Mouse (Mus musculus): ENCODE results near the gene Traf3ip2. TPM values are rescaled to one million over a fixed set of nuclear protein-coding genes. Genes with fewer than 3 reads are reported as not detected.

The Traf3ip2 gene
- 8.3 and 10.1 TPM in 2 replicates for polyA plus RNA-seq (2014; fragmentation: Nextera tagmentation; extraction: Ambion mirVana)

DNA sequence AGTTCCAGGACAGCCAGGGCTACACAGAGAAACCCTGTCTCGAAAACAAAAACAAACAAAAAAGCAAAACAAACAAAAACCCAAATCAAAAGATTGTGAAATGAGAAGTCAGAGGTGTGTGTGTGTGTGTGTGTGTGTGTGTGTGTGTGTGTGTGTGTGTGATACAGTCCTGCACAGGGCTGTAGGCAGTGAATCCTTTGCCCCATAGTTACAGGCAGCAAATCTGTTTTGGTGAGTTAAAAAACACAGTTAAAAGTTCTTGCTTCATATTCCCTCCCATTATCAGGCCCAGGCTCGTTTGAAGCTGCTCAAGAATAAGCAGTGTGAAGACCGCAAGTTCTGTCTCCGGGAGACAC, at the start of gene Traf3ip2:
Traf3ip2 (plus strand) TSS at position 302 of the 356 bp plus-strand sequence.
- Histone ChIP-seq H3K9me3 (ENCODE audit: control insufficient read depth, low read length) (no peaks in the 10 kb centered on the region), H3K4me2 (replicated peaks) (peak within 1 kb of the TSS; percentile 39), H3K36me3 (replicated peaks; ENCODE audit: control insufficient read depth, insufficient read depth) (no peaks in the 10 kb centered on the region), H3K27ac (no peak within 1 kb of the TSS), H3K4me3 (replicated peaks; ENCODE audit: low read length) (no peak within 1 kb of the TSS), H3K27me3 (ENCODE audit: control insufficient read depth, insufficient read depth, low read length) (no peaks in the 10 kb centered on the region), H3K4me1 (replicated peaks; ENCODE audit: control insufficient read depth, insufficient read depth, low read length) (peaks cover 19% of the 10 kb centered on the region), H3K9ac (no peak within 1 kb of the TSS)
- WGBS = 57% methylated on average over 4 of the region's 4 CpGs
- no peak for DNase-seq (ENCODE audit: low spot score)
- ATAC-seq (ENCODE audit: low FRiP score) = no peak

DNA sequence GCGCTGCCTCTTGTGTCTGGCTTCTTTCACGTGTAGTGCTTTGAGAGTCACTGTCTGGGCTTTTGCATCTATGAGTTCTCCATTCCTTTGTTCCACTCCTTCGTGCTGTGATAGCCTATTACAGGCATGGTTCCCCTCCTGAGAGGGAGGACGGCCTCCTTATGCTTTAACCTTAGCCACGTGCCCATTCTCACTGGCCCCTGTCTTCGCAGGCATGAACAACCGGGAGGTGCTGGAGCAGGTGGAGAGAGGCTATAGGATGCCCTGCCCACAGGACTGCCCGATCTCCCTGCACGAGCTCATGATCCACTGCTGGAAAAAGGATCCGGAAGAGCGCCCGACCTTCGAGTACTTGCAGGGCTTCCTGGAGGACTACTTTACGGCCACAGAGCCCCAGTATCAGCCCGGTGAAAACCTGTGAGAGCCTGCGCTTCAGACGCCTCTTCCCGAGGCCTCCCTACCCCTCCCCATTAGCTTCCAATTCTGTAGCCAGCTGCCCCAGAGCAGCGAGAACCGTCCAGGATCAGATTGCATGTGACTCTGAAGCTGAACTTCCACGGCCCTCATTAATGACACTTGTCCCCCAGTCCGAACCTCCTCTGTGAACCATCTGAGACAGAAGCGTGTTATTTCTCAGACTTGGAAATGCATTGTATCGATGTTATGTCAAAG, 49.0 kb upstream of the Traf3ip2 start:
- DNase-seq (ENCODE audit: low spot score) (no peak), ATAC-seq (ENCODE audit: low FRiP score) (no peak)
- Histone ChIP-seq H3K27ac (peak overlapping the region; percentile 33), H3K9ac (no peak overlapping the region), H3K4me2 (replicated peaks) (no peak overlapping the region), H3K36me3 (replicated peaks; ENCODE audit: control insufficient read depth, insufficient read depth) (peaks cover 36% of the 10 kb centered on the region), H3K9me3 (ENCODE audit: control insufficient read depth, low read length) (no peaks in the 10 kb centered on the region), H3K27me3 (ENCODE audit: control insufficient read depth, insufficient read depth, low read length) (no peaks in the 10 kb centered on the region), H3K4me1 (replicated peaks; ENCODE audit: control insufficient read depth, insufficient read depth, low read length) (peaks cover 19% of the 10 kb centered on the region), H3K4me3 (replicated peaks; ENCODE audit: low read length) (no peak overlapping the region)
- 44% methylated on average over 24 of the region's 24 CpGs for WGBS

DNA sequence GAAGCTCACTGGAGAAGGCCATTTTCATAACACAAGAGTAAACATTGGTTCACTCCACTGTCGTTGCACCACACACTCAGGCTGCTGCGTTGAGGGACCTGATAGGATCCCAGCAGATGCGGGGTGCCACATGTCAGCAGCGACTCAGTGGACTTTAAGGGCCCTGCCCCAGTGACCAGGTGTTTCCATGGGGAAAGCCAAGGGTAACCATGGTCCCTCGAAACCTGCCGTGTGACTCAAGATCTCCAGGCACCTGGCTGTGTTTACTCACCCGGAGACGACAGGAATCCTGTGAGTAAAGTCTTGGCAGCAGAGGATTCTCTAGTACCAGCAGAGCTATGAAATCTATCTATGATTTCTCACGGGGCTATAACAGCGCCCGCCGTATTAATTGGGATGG, 45.8 kb upstream of the Traf3ip2 start:
- Histone ChIP-seq H3K4me2 (replicated peaks) (no peak overlapping the region), H3K4me3 (replicated peaks; ENCODE audit: low read length) (no peak overlapping the region), H3K4me1 (replicated peaks; ENCODE audit: control insufficient read depth, insufficient read depth, low read length) (peaks cover 22% of the 10 kb centered on the region), H3K27me3 (ENCODE audit: control insufficient read depth, insufficient read depth, low read length) (no peaks in the 10 kb centered on the region), H3K9me3 (ENCODE audit: control insufficient read depth, low read length) (no peaks in the 10 kb centered on the region), H3K36me3 (replicated peaks; ENCODE audit: control insufficient read depth, insufficient read depth) (peaks cover 32% of the 10 kb centered on the region), H3K27ac (peak overlapping the region; percentile 49; the same call in 1 of the 2 replicates), H3K9ac (no peak overlapping the region)
- DNase-seq (ENCODE audit: low spot score) (no peak), ATAC-seq (ENCODE audit: low FRiP score) (no peak)
- 73% methylated on average over 12 of the region's 12 CpGs for WGBS

DNA sequence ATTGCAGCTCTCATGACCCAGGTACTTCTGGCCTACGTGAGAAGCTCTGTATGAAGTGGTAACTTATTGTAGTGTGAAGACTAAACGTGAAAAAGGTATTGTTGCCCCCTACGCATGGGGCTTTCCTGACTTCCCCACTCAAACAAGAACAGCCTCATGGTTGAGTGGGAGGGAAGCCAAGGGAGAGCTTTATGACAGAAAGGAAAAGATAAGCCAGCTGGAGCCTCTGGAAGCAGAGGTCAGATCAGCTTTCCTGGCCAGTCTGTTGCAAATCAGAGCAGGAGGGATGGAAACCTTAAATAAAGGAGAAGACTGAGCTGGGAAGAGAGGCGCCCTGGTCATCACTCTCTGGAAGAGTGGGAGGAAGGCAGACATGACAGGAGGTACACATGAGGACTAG, 43.7 kb upstream of the Traf3ip2 start:
- Histone ChIP-seq H3K4me2 (replicated peaks) (no peak overlapping the region), H3K27ac (no peak overlapping the region), H3K9ac (no peak overlapping the region), H3K4me1 (replicated peaks; ENCODE audit: control insufficient read depth, insufficient read depth, low read length) (peaks cover 31% of the 10 kb centered on the region), H3K27me3 (ENCODE audit: control insufficient read depth, insufficient read depth, low read length) (no peaks in the 10 kb centered on the region), H3K9me3 (ENCODE audit: control insufficient read depth, low read length) (no peaks in the 10 kb centered on the region), H3K4me3 (replicated peaks; ENCODE audit: low read length) (no peak overlapping the region), H3K36me3 (replicated peaks; ENCODE audit: control insufficient read depth, insufficient read depth) (peaks cover 28% of the 10 kb centered on the region)
- ATAC-seq (ENCODE audit: low FRiP score) = no peak
- no peak for DNase-seq (ENCODE audit: low spot score)
- 92% methylated on average over 4 of the region's 4 CpGs for WGBS

DNA sequence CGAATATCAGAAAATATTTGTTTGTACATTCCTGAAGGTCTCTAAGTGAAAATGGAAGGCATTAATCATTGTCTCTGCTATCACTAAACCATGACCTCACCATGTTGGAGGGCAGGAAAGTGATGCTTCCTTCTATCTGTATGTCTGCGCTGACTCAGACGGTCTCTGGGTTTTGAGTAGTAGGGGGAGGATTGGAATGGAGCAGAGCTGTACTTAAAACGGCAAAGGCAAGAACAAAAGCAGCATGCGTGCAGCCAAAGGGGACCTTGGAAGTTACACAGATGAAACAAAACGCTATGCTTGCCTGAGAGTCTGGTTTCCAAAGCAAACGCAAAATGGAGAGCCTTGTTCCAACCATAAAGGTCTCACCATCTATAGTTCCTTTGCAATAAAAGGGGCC, 41.7 kb upstream of the Traf3ip2 start:
- DNase-seq (ENCODE audit: low spot score) = peak; percentile 55
- H3K27me3 ChIP-seq (ENCODE audit: control insufficient read depth, insufficient read depth, low read length) = no peaks in the 10 kb centered on the region
- peak; percentile 39 for ATAC-seq (ENCODE audit: low FRiP score)

DNA sequence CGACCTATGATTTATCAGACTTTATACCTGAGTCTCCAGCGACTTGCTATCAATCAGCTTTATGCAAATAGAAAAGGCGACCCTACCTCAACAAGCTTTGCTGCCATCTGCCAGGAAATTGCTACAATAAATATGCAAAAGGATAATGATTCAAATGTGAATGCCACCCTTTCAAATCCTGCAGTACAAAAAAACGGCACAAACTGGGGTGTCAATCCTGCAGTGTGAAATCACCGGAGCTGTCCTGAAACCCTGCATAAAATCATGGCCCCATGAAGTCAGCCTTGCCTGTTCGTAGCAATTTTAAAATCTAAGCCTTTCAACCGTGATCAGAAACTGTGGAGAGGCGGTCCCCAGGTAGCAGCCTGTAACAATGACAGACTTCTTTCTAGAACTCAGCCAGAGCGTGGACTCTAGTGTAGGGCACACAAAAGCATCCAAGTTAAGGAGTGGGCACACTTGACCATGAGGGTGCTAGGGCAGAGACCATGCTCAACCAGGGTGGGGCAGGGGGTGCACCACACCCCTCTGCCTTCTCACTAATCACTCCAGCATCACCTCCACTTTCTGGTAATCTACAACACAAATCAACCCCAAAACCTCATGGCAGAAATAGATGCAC, 40.6 kb upstream of the Traf3ip2 start:
- Histone ChIP-seq H3K4me3 (replicated peaks; ENCODE audit: low read length) (no peak overlapping the region), H3K9me3 (ENCODE audit: control insufficient read depth, low read length) (no peaks in the 10 kb centered on the region), H3K9ac (0 out of 2 replicates have a peak overlapping the region, but pooled peaks have one; percentile 9), H3K4me1 (replicated peaks; ENCODE audit: control insufficient read depth, insufficient read depth, low read length) (peaks cover 31% of the 10 kb centered on the region), H3K27ac (peak overlapping the region; percentile 89), H3K27me3 (ENCODE audit: control insufficient read depth, insufficient read depth, low read length) (no peaks in the 10 kb centered on the region), H3K36me3 (replicated peaks; ENCODE audit: control insufficient read depth, insufficient read depth) (0 out of 2 replicates have a peak, but pooled peaks cover 2% of the 10 kb centered on the region), H3K4me2 (replicated peaks) (no peak overlapping the region)
- ATAC-seq (ENCODE audit: low FRiP score) (no peak), DNase-seq (ENCODE audit: low spot score) (no peak)
- 24% methylated on average over 9 of the region's 9 CpGs for WGBS

More for the DNA sequence above, 41.7 kb upstream of the Traf3ip2 start:
- peak overlapping the region; percentile 8 for H3K9ac ChIP-seq
- peak overlapping the region; percentile 89 for H3K27ac ChIP-seq
- H3K36me3 ChIP-seq (replicated peaks; ENCODE audit: control insufficient read depth, insufficient read depth) = peaks cover 13% of the 10 kb centered on the region; the same call in 1 of the 2 replicates
- 34% methylated on average over 7 of the region's 7 CpGs for WGBS
- H3K4me3 ChIP-seq (replicated peaks; ENCODE audit: low read length) = no peak overlapping the region
- no peaks in the 10 kb centered on the region for H3K9me3 ChIP-seq (ENCODE audit: control insufficient read depth, low read length)
- peaks cover 31% of the 10 kb centered on the region for H3K4me1 ChIP-seq (replicated peaks; ENCODE audit: control insufficient read depth, insufficient read depth, low read length)
- no peak overlapping the region for H3K4me2 ChIP-seq (replicated peaks)

DNA sequence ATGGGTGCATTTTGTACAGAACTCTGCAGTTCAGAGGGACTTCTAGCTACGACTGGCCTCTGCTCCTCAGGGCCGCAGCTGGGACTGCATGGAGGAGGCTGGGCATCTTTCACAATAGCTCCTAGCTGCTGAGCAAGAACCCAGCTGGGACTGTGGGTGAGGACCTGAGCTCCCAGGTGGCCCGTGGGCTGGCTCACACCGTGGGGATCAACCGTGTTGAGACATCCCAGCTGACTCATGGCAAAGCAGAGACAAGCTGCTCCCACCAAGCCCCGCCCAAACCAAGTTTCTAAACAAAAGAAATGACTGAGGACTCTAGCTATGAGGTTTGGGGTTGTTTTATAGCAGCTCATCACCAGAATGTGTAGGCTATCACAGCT, 40.1 kb upstream of the Traf3ip2 start:
- ATAC-seq (ENCODE audit: low FRiP score) (no peak), DNase-seq (ENCODE audit: low spot score) (no peak)
- no peak overlapping the region for H3K4me2 ChIP-seq (replicated peaks)
- peak overlapping the region; percentile 89 for H3K27ac ChIP-seq
- 29% methylated on average over 6 of the region's 6 CpGs for WGBS
- H3K9me3 ChIP-seq (ENCODE audit: control insufficient read depth, low read length) = no peaks in the 10 kb centered on the region
- H3K4me1 ChIP-seq (replicated peaks; ENCODE audit: control insufficient read depth, insufficient read depth, low read length) = peaks cover 31% of the 10 kb centered on the region
- no peak overlapping the region for H3K4me3 ChIP-seq (replicated peaks; ENCODE audit: low read length)
- no peaks in the 10 kb centered on the region for H3K27me3 ChIP-seq (ENCODE audit: control insufficient read depth, insufficient read depth, low read length)
- H3K36me3 ChIP-seq (replicated peaks; ENCODE audit: control insufficient read depth, insufficient read depth) = no peaks in the 10 kb centered on the region
- 0 out of 2 replicates have a peak overlapping the region, but pooled peaks have one; percentile 9 for H3K9ac ChIP-seq

DNA sequence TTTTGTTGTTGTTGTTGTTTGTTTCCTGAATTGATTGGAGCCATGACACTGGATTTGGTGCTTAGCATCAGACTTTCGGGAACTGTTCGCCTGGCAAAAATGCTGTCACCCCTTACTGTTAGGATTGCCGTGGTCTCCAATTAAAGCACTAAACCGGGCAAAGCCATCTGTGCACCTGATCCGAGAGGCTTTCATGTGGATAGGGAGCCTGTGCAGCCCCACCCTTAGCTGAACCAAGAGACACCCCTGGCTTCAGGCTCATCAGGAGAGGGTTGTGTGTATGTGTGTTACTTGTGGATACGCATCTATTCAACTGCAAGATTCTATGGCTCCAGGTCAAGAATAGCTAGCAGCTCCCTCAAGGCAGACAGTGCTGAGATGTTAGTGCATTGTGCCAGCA, 36.3 kb upstream of the Traf3ip2 start:
- DNase-seq (ENCODE audit: low spot score) = no peak
- Histone ChIP-seq H3K4me2 (replicated peaks) (no peak overlapping the region), H3K4me3 (replicated peaks; ENCODE audit: low read length) (no peak overlapping the region), H3K9me3 (ENCODE audit: control insufficient read depth, low read length) (no peaks in the 10 kb centered on the region), H3K27ac (no peak overlapping the region), H3K9ac (no peak overlapping the region), H3K27me3 (ENCODE audit: control insufficient read depth, insufficient read depth, low read length) (no peaks in the 10 kb centered on the region), H3K36me3 (replicated peaks; ENCODE audit: control insufficient read depth, insufficient read depth) (no peaks in the 10 kb centered on the region), H3K4me1 (replicated peaks; ENCODE audit: control insufficient read depth, insufficient read depth, low read length) (peaks cover 19% of the 10 kb centered on the region)
- ATAC-seq (ENCODE audit: low FRiP score) = no peak
- WGBS = 71% methylated on average over 6 of the region's 6 CpGs

DNA sequence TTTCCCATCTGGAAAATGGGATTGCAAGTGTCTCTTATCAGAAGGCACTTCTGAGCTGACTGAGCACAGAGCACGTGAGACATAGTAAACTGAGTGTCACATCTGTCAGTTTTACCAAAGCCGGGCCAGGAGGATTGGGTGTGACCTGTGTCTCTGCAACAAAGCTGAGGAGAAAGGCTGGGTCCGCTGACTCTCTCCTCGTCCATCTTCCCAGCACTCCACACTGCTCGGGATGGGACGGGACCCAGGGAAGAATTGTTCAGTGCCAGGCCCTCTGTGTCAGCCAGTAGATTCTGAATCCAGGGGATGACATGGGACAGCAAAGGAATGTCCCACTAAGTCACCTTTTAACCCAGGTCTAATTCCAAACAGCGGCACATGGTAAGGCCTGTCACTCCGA, 32.3 kb upstream of the Traf3ip2 start:
- H3K27ac ChIP-seq = no peak overlapping the region
- DNase-seq (ENCODE audit: low spot score) = no peak
- no peak overlapping the region for H3K9ac ChIP-seq
- no peak overlapping the region for H3K4me3 ChIP-seq (replicated peaks; ENCODE audit: low read length)
- WGBS = 60% methylated on average over 8 of the region's 8 CpGs
- H3K27me3 ChIP-seq (ENCODE audit: control insufficient read depth, insufficient read depth, low read length) = no peaks in the 10 kb centered on the region
- no peaks in the 10 kb centered on the region for H3K4me1 ChIP-seq (replicated peaks; ENCODE audit: control insufficient read depth, insufficient read depth, low read length)
- ATAC-seq (ENCODE audit: low FRiP score) = no peak
- H3K36me3 ChIP-seq (replicated peaks; ENCODE audit: control insufficient read depth, insufficient read depth) = no peaks in the 10 kb centered on the region
- no peaks in the 10 kb centered on the region for H3K9me3 ChIP-seq (ENCODE audit: control insufficient read depth, low read length)
- H3K4me2 ChIP-seq (replicated peaks) = no peak overlapping the region
